In genomic region chr11:58322824-58323569, GRCm38 (mm10) we compare ENCODE assay signal across 8 mouse cellular contexts. TPM values are rescaled to one million over a fixed set of nuclear protein-coding genes. Genes with fewer than 3 reads are reported as not detected.
DNase-seq lines count a peak whose midpoint lies in the region; ATAC-seq lines count a peak whose summit lies in the region.

No protein-coding gene starts in this region.

- peak overlapping the region; percentile 93 for H3K4me3 ChIP-seq in megakaryocyte, embryonic 14.5 days (replicated peaks)

- peaks cover 61% of the 10 kb centered on the region for H3K36me3 ChIP-seq in megakaryocyte, embryonic 14.5 days (replicated peaks; ENCODE audit: low read length)

- no peaks in the 10 kb centered on the region for H3K9me3 ChIP-seq in megakaryocyte, embryonic 14.5 days

- peaks cover 58% of the 10 kb centered on the region for H3K4me1 ChIP-seq in megakaryocyte, embryonic 14.5 days

- DNase-seq in adrenal gland, adult (ENCODE audit: inconsistent age in 2 of 2, low spot score in 1 of 2) = peak; percentile 98 to 99
- peak; percentile 98 for DNase-seq in embryo, embryonic 10 days (ENCODE audit: low spot score)
- peak; percentile 97 for DNase-seq in gastrocnemius, postnatal 10 days
- DNase-seq in left cerebral cortex, adult 9 months (ENCODE audit: low spot score in 2 of 2) = peak; percentile 89 to 96
- DNase-seq in right cerebral cortex, adult 2 months (ENCODE audit: low spot score in 2 of 2) = peak; percentile 96 to 97
- DNase-seq in urinary bladder, postnatal 10 days (ENCODE audit: low spot score) = peak; percentile 90

- ATAC-seq in inflammation-experienced regulatory T-cells, adult 6 months = peak; percentile 95

- H3K27me3 ChIP-seq in megakaryocyte, embryonic 14.5 days (replicated peaks) = no peaks in the 10 kb centered on the region

RNA-seq across cellular contexts. Expression of gene Zfp672, which starts 7.1 kb away (rescaled TPM):
- total RNA-seq in gastrocnemius, postnatal 10 days (2021) = 10 to 100 TPM; 31.0 to 41.3 TPM
- 10 to 100 TPM; 40.5 to 41.4 (median 41.1) TPM for polyA plus RNA-seq in inflammation-experienced regulatory T-cells, adult 6 months (2017; shearing (Covaris generic))
- polyA plus RNA-seq in megakaryocyte, embryonic 14.5 days (2012; ENCODE audit: insufficient read depth, low replicate concordance) = 11.6 and 18.5 TPM in 2 replicates

RNA-seq across cellular contexts. Expression of gene Sh3bp5l, which starts 7.5 kb away (rescaled TPM):
- 10 to 100 TPM; 28.0 to 30.3 TPM for total RNA-seq in gastrocnemius, postnatal 10 days (2021)
- 1 to 10 TPM; 5.1 to 7.9 (median 6.8) TPM for polyA plus RNA-seq in inflammation-experienced regulatory T-cells, adult 6 months (2017; shearing (Covaris generic))
- polyA plus RNA-seq in megakaryocyte, embryonic 14.5 days (2012; ENCODE audit: insufficient read depth, low replicate concordance) = 2.9 and 15.9 TPM in 2 replicates

RNA-seq across cellular contexts. Expression of gene Zfp692, which starts 16.1 kb away (rescaled TPM):
- 1 to 10 TPM; 3.5 to 5.3 TPM for total RNA-seq in gastrocnemius, postnatal 10 days (2021)
- 10 to 100 TPM in 1 of 3 experiments, 1 to 10 TPM in 2; 7.6 to 10.2 (median 7.8) TPM for polyA plus RNA-seq in inflammation-experienced regulatory T-cells, adult 6 months (2017; shearing (Covaris generic))
- 7.7 and 14.6 TPM in 2 replicates for polyA plus RNA-seq in megakaryocyte, embryonic 14.5 days (2012; ENCODE audit: insufficient read depth, low replicate concordance)

RNA-seq across cellular contexts. Expression of gene 4930438A08Rik, which starts 48.4 kb away (rescaled TPM):
- total RNA-seq in gastrocnemius, postnatal 10 days (2021) = not detected
- not detected for polyA plus RNA-seq in inflammation-experienced regulatory T-cells, adult 6 months (2017; shearing (Covaris generic))
- polyA plus RNA-seq in megakaryocyte, embryonic 14.5 days (2012; ENCODE audit: insufficient read depth, low replicate concordance) = 0.19 TPM in 1 of 2 replicates, not detected in the other

RNA-seq across cellular contexts. Expression of gene Lypd8, which starts 55.8 kb away (rescaled TPM):
- total RNA-seq in gastrocnemius, postnatal 10 days (2021) = not detected
- polyA plus RNA-seq in inflammation-experienced regulatory T-cells, adult 6 months (2017; shearing (Covaris generic)) = not detected
- polyA plus RNA-seq in megakaryocyte, embryonic 14.5 days (2012; ENCODE audit: insufficient read depth, low replicate concordance) = not detected in 2 replicates

Comparison
In these comparisons a context has a peak if more than half of its experiments do, and no peak if none do; other contexts are left out.
1. Peak in every context shown above with its lines: DNase-seq, ATAC-seq and H3K4me3 ChIP-seq.